Mouse (Mus musculus): ENCODE measurements around the gene Zswim7.

Zswim7 gene

DNA sequence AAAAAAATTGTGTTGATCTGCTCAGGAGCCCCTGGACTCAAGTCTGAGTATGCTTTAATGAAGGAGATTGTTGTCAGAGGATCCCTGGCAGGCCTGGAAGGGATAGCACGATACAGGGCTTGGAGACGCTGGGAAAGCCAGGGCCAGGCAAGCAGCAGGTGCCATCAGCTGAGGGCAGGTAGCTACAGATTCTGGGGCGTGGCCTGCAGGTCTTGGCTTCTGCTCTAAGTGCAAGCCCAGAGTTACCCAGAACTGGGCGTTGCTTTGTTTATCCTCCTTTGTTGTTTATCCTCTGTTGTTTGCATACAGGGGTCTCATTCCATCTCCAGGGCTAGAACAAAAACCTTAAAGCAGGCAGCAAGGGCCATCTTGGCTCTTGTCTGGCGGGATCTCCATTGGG, 27.8 kb downstream of the Zswim7 start:
- DNase-seq (ENCODE audit: low read depth, low spot score): no peak

DNA sequence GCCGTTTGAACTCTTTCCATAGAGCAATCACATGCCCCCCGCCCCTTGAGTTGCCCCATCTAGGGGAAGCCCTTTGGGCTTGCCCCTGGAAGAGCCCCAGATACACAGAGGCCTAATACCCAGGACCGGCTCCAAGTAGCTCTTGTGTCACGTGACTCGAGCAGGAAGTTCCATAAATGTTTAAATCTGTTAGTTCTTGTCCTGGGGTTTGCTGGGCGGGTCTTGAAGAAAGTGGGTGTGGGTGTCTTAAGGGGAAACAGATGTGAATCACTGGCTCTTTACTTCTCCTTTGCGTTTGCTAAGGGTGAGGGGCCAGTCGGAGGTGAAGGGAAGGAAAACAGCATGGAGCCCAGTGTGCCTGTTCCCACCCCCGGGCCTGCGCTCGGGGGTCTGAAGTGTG, 30.1 kb downstream of the Zswim7 start:
- peak; percentile 34 for DNase-seq (ENCODE audit: low read depth, low spot score)

DNA sequence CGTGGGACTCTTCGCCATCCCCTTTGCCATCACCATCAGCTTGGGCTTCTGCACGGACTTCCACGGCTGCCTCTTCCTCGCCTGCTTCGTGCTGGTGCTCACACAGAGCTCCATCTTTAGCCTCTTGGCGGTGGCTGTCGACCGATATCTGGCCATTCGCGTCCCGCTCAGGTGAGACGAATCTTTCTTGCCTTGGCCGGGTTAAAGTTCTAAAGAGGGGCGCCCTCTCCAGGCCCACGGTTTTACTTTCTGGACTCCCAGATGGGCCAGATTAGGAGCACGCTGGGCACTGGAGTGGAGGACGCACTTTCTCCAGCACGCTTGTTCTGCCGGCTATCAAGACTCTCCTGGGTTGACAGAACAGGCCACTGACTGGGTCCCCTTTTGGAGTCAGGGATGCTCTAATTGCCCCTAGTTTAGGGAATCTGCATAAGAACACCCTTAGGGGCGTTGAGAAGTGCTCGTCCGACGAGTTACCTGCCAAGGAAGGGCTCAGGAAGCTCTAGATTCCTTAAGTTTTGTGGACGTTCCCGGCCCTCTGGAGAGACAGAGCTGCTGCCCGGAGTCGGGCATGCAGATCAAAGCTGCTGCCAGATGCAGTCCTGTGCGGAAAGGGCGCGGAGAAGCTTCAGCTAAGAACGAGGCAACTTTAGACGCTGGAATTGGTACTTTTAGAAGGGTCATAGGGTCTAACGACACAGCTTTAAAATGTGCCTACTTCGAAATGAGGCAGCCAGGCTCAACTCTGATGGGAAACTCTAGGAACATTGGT, 31.7 kb downstream of the Zswim7 start:
- DNase-seq (ENCODE audit: low read depth, low spot score): no peak

- peak; percentile 52 for DNase-seq (ENCODE audit: low read depth, low spot score)
Measured at GRCm38 (mm10) chr11:62248401-62249244, 32.6 kb downstream of the Zswim7 start, which contains the start of gene Adora2b. Gene Adora2b, plus strand, starts transcription at chr11:62248984.

GRCm38 (mm10) chr11:62247759-62248400, 33.3 kb downstream of the Zswim7 start:
- DNase-seq (ENCODE audit: low read depth, low spot score): no peak

GRCm38 (mm10) chr11:62244471-62244870, 36.7 kb downstream of the Zswim7 start:
- peak; percentile 49 for DNase-seq (ENCODE audit: low read depth, low spot score)

- peak; percentile 37 for DNase-seq (ENCODE audit: low read depth, low spot score)
Measured at GRCm38 (mm10) chr11:62243871-62244270, 37.3 kb downstream of the Zswim7 start.

DNA sequence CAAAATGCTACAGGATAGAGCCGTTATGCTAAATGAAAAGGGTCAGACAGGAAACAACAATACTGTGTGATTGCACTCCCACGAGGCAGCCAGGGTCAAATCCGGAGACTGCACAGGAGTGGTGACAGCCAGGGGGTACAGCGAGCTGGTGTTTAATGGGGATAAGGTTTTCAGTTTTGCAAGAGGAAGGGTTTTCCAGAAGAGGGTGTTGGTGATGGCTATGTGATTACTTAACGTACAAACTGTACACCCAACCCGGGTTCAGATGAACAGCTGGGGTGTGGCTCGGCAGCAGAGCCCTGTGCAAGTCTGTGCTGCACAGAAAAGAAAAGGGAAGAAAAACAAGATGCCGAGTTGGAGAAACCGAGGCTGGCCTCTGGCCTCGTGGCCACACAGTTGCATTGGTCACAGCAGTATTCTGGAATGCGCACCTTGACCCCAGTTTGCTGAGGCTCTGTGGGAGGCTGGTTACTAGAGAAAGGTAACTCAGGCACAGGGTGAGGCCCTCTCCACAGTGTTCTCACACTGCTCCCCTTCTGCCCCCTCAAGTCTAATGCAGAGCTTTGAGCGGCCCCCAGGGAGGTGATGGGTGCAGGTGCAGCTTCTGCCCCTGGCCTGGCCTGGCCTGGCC, 40.4 kb downstream of the Zswim7 start:
- DNase-seq (ENCODE audit: low read depth, low spot score): no peak

- peak; percentile 67 for DNase-seq (ENCODE audit: low read depth, low spot score)
Measured at GRCm38 (mm10) chr11:62224797-62225196, 56.4 kb downstream of the Zswim7 start.

- DNase-seq (ENCODE audit: low read depth, low spot score): peak; percentile 62
Measured at GRCm38 (mm10) chr11:62223962-62224361, 57.2 kb downstream of the Zswim7 start.

- DNase-seq (ENCODE audit: low read depth, low spot score): no peak
Measured at GRCm38 (mm10) chr11:62223416-62223815, 57.8 kb downstream of the Zswim7 start.

DNA sequence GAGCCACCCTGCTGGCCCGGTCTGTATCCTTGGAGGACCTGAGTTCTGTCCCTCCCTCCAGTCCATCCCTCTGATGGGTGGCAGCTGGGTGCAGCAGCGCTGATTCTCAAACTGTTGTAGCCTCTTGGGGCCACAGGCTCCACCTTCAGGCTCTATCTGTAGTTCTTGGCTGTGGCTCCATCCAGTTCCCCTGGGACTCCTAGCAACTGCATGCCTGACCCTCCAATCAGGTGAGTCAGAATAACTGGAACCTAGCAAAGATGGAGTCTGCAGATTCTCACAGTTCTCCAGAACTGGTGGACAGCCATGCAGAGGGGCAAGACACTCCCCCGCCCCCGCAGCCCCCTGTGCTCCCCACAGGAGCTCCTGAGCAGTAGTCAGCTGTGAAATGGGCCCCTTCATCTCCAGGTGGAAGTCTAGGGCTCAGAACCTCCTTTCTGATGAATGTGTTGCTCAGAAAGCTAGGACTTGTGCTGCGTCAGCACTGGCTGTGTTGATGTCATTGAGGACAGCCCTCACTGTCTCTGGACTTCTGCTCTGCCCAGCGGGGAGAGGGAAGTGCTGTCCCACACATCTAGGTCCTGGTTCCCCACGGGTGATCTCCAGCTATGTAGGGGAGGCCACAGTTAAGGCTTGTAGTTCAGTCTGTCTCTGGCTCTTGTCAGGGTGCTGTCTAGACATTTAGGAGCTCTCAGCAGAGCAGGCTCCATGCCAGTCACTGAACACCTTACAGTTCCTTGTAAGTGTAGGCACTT, 60.2 kb downstream of the Zswim7 start:
- no peak for DNase-seq (ENCODE audit: low read depth, low spot score)

- DNase-seq (ENCODE audit: low read depth, low spot score): no peak
Measured at GRCm38 (mm10) chr11:62217751-62218150, 63.4 kb downstream of the Zswim7 start.

All from skeletal muscle tissue, adult 2 months (tissue).